ENCODE assay signal across 12 mouse cellular contexts in the genomic region with DNA sequence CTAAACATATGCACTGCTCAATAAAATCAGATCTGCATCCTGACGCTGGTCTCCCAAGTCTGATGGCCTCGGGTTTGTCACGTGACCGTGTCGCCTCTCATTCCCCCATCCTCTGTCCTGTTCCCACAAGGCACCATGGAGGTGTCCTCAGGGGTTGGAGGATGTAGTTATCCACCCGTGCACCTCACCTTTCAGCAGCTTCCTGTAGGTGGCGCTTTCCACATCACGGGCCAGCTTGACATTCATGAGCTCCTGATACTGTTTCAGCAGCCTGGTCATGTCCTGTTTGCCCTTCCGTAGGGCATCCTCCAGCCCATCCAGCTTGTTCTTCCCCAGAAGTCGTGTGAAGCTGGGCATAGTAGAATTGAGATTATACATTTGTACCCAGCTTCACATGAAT. TPM values are rescaled to one million over a fixed set of nuclear protein-coding genes. Genes with fewer than 3 reads are reported as not detected.
A peak's percentile ranks its signal among the peaks of the same experiment; 100 is the strongest.
DNase-seq lines count a peak whose midpoint lies in the region; ATAC-seq and TF ChIP-seq lines count a peak whose summit lies in the region.
"Had no signal": no experiment of that assay in that cellular context is flagged by ENCODE, and none has a peak within 500 bp of the region (broad histone marks: within the 10 kb centered on the region; RNA-seq: fewer than 3 reads in every experiment).

No protein-coding gene starts in this region.

- peaks cover 5% of the 10 kb centered on the region for H3K9me3 ChIP-seq in E14TG2a.4 (ENCODE audit: low read length)
- H3K9me3 ChIP-seq: hindbrain, embryonic 13.5 days; midbrain, embryonic 15.5 days had no signal

- TF ChIP-seq CTCF in E14TG2a.4 (conservative IDR thresholded peaks at IDR 0.05; ENCODE audit: low read length) = peak; percentile 44

- no peaks in the 10 kb centered on the region for H3K4me1 ChIP-seq in E14TG2a.4 (replicated peaks; ENCODE audit: low read depth, low read length)
- H3K4me1 ChIP-seq: hindbrain, embryonic 13.5 days; midbrain, embryonic 15.5 days had no signal

- H3K4me3 ChIP-seq in E14TG2a.4 (replicated peaks; ENCODE audit: low read length) = no peak overlapping the region
- H3K4me3 ChIP-seq: hindbrain, embryonic 13.5 days; midbrain, embryonic 15.5 days had no signal

- peak; percentile 42; the same call in 1 of the 2 replicates for ATAC-seq in common myeloid progenitor, adult 5-6 weeks (replicated peaks; ENCODE audit: low read depth, poor library complexity, severe bottlenecking)
- ATAC-seq: midbrain, embryonic 15.5 days had no signal

- peaks cover 9% of the 10 kb centered on the region for H3K27me3 ChIP-seq in E14TG2a.4 (ENCODE audit: insufficient read depth, low read length)
- H3K27me3 ChIP-seq: hindbrain, embryonic 13.5 days; midbrain, embryonic 15.5 days had no signal

- no peaks in the 10 kb centered on the region for H3K36me3 ChIP-seq in E14TG2a.4 (ENCODE audit: insufficient read depth, low read length)
- H3K36me3 ChIP-seq: hindbrain, embryonic 13.5 days; midbrain, embryonic 15.5 days had no signal

- peak; percentile 15 to 19 for DNase-seq in kidney, postnatal 4 days
- no peak for DNase-seq in kidney, postnatal 10 days
- peak; percentile 60 for DNase-seq in A20 (ENCODE audit: low read depth, low spot score)
- DNase-seq in left cerebral cortex, adult 9 months (ENCODE audit: low spot score in 2 of 2) = no peak
- no peak for DNase-seq in urinary bladder, postnatal 4 days (ENCODE audit: low spot score in 2 of 2)
- DNase-seq: thymus, postnatal 25 days had no signal

RNA-seq across cellular contexts. Expression of a gene that starts 14.5 kb away (rescaled TPM):
- not detected in 2 replicates for total RNA-seq in common myeloid progenitor, adult 5-6 weeks (2017)
- total RNA-seq: left cerebral cortex, postnatal 25 days had no signal

RNA-seq across cellular contexts. Expression of a gene that starts 25.5 kb away (rescaled TPM):
- total RNA-seq in common myeloid progenitor, adult 5-6 weeks (2017) = not detected in 2 replicates
- total RNA-seq: left cerebral cortex, postnatal 25 days; neutrophil, adult 5-6 weeks had no signal

RNA-seq across cellular contexts. Expression of a gene that starts 37.7 kb away (rescaled TPM):
- not detected in 2 replicates for total RNA-seq in common myeloid progenitor, adult 5-6 weeks (2017)
- total RNA-seq: left cerebral cortex, postnatal 25 days; neutrophil, adult 5-6 weeks had no signal

RNA-seq across cellular contexts. Expression of a gene that starts 39.8 kb away (rescaled TPM):
- not detected in 2 replicates for total RNA-seq in common myeloid progenitor, adult 5-6 weeks (2017)
- total RNA-seq: left cerebral cortex, postnatal 25 days; neutrophil, adult 5-6 weeks had no signal

RNA-seq across cellular contexts. Expression of a gene that starts 55.6 kb away (rescaled TPM):
- total RNA-seq in common myeloid progenitor, adult 5-6 weeks (2017) = not detected in 2 replicates
- total RNA-seq: left cerebral cortex, postnatal 25 days; neutrophil, adult 5-6 weeks had no signal

Comparison
In these comparisons a context has a peak if more than half of its experiments do, and no peak if none do; other contexts are left out.
1. DNase-seq: peak in kidney, postnatal 4 days (2 of 2) and A20 (single experiment); none in kidney, postnatal 10 days (single experiment), left cerebral cortex, adult 9 months (0 of 2) and urinary bladder, postnatal 4 days (0 of 2).